Mouse (Mus musculus): ENCODE results near the gene 1700001K19Rik.

GRCm38 (mm10) chr12:110726428-110726827 lies 44.0 kb upstream of the 1700001K19Rik start:
- no peak for TF ChIP-seq CTCF (conservative IDR thresholded peaks at IDR 0.05; ENCODE audit: insufficient read depth, insufficient read length, low read depth, low read length)
- no peak for TF ChIP-seq POLR2A (IDR thresholded peaks at IDR 0.05; ENCODE audit: low read depth, low read length)
